Mouse (Mus musculus): Measurements from ENCODE around the gene Lrriq1. TPM values are rescaled to one million over a fixed set of nuclear protein-coding genes. Genes with fewer than 3 reads are reported as not detected.

Lrriq1 gene
- polyA plus RNA-seq, 1 experiment from 2014 or later, result 0.14 TPM

GRCm38 (mm10) chr10:103027226-103027930 is 208.7 kb downstream of the Lrriq1 start:
- Histone ChIP-seq H3K9ac (ENCODE audit: low read depth, low read length) (no peak overlapping the region), H3K9me3 (ENCODE audit: control insufficient read depth) (no peaks in the 10 kb centered on the region), H3K27me3 (replicated peaks; ENCODE audit: control insufficient read depth, insufficient read depth, low read length) (peaks cover 78% of the 10 kb centered on the region), H3K4me2 (replicated peaks; ENCODE audit: low read depth) (no peak overlapping the region), H3K27ac (ENCODE audit: low read depth, low read length) (no peak overlapping the region), H3K4me3 (ENCODE audit: low read depth, low read length) (peak overlapping the region; percentile 36; the same call in 1 of the 2 replicates), H3K36me3 (ENCODE audit: control insufficient read depth, insufficient read depth) (no peaks in the 10 kb centered on the region), H3K4me1 (replicated peaks; ENCODE audit: control insufficient read depth, insufficient read depth, low read length) (no peaks in the 10 kb centered on the region)
- no peak for TF ChIP-seq CTCF (IDR thresholded peaks at IDR 0.05; ENCODE audit: low read depth)
- ATAC-seq, result no peak
- WGBS, result 2% methylated on average over 20 of the region's 20 CpGs

GRCm38 (mm10) chr10:103026636-103027225 is 209.4 kb downstream of the Lrriq1 start:
- H3K9ac ChIP-seq (ENCODE audit: low read depth, low read length), result no peak overlapping the region
- 3% methylated on average over 17 of the region's 17 CpGs for WGBS
- no peak overlapping the region for H3K4me2 ChIP-seq (replicated peaks; ENCODE audit: low read depth)
- no peak overlapping the region for H3K4me3 ChIP-seq (ENCODE audit: low read depth, low read length)
- peaks cover 74% of the 10 kb centered on the region for H3K27me3 ChIP-seq (replicated peaks; ENCODE audit: control insufficient read depth, insufficient read depth, low read length)
- no peak overlapping the region for H3K27ac ChIP-seq (ENCODE audit: low read depth, low read length)
- no peak for ATAC-seq
- no peaks in the 10 kb centered on the region for H3K4me1 ChIP-seq (replicated peaks; ENCODE audit: control insufficient read depth, insufficient read depth, low read length)
- H3K9me3 ChIP-seq (ENCODE audit: control insufficient read depth), result no peaks in the 10 kb centered on the region
- H3K36me3 ChIP-seq (ENCODE audit: control insufficient read depth, insufficient read depth), result no peaks in the 10 kb centered on the region
- TF ChIP-seq CTCF (IDR thresholded peaks at IDR 0.05; ENCODE audit: low read depth), result no peak

GRCm38 (mm10) chr10:103002556-103002955 is 233.6 kb downstream of the Lrriq1 start:
- 63% methylated on average over 2 of the region's 2 CpGs for WGBS
- no peaks in the 10 kb centered on the region for H3K36me3 ChIP-seq (ENCODE audit: control insufficient read depth, insufficient read depth)
- H3K4me1 ChIP-seq (replicated peaks; ENCODE audit: control insufficient read depth, insufficient read depth, low read length), result no peaks in the 10 kb centered on the region
- no peak overlapping the region for H3K27ac ChIP-seq (ENCODE audit: low read depth, low read length)
- H3K9me3 ChIP-seq (ENCODE audit: control insufficient read depth), result no peaks in the 10 kb centered on the region
- H3K4me3 ChIP-seq (ENCODE audit: low read depth, low read length), result no peak overlapping the region
- no peak overlapping the region for H3K4me2 ChIP-seq (replicated peaks; ENCODE audit: low read depth)
- H3K27me3 ChIP-seq (replicated peaks; ENCODE audit: control insufficient read depth, insufficient read depth, low read length), result no peaks in the 10 kb centered on the region
- ATAC-seq, result no peak
- H3K9ac ChIP-seq (ENCODE audit: low read depth, low read length), result no peak overlapping the region
- TF ChIP-seq CTCF (IDR thresholded peaks at IDR 0.05; ENCODE audit: low read depth), result no peak

- WGBS, result 33% methylated on average over 8 of the region's 8 CpGs
- no peak overlapping the region for H3K4me3 ChIP-seq (ENCODE audit: low read depth, low read length)
- ATAC-seq, result no peak
- H3K9me3 ChIP-seq (ENCODE audit: control insufficient read depth), result no peaks in the 10 kb centered on the region
- H3K36me3 ChIP-seq (ENCODE audit: control insufficient read depth, insufficient read depth), result no peaks in the 10 kb centered on the region
- TF ChIP-seq CTCF (IDR thresholded peaks at IDR 0.05; ENCODE audit: low read depth), result no peak
- no peaks in the 10 kb centered on the region for H3K27me3 ChIP-seq (replicated peaks; ENCODE audit: control insufficient read depth, insufficient read depth, low read length)
- H3K9ac ChIP-seq (ENCODE audit: low read depth, low read length), result no peak overlapping the region
- H3K27ac ChIP-seq (ENCODE audit: low read depth, low read length), result no peak overlapping the region
- H3K4me2 ChIP-seq (replicated peaks; ENCODE audit: low read depth), result no peak overlapping the region
- H3K4me1 ChIP-seq (replicated peaks; ENCODE audit: control insufficient read depth, insufficient read depth, low read length), result no peaks in the 10 kb centered on the region
Measured at GRCm38 (mm10) chr10:103000902-103001301, 235.2 kb downstream of the Lrriq1 start.

GRCm38 (mm10) chr10:102999584-102999983 is 236.5 kb downstream of the Lrriq1 start:
- Histone ChIP-seq H3K4me1 (replicated peaks; ENCODE audit: control insufficient read depth, insufficient read depth, low read length) (no peaks in the 10 kb centered on the region), H3K27me3 (replicated peaks; ENCODE audit: control insufficient read depth, insufficient read depth, low read length) (no peaks in the 10 kb centered on the region), H3K27ac (ENCODE audit: low read depth, low read length) (no peak overlapping the region), H3K4me2 (replicated peaks; ENCODE audit: low read depth) (no peak overlapping the region), H3K9me3 (ENCODE audit: control insufficient read depth) (no peaks in the 10 kb centered on the region), H3K9ac (ENCODE audit: low read depth, low read length) (no peak overlapping the region), H3K4me3 (ENCODE audit: low read depth, low read length) (no peak overlapping the region), H3K36me3 (ENCODE audit: control insufficient read depth, insufficient read depth) (no peaks in the 10 kb centered on the region)
- no peak for ATAC-seq
- TF ChIP-seq CTCF (IDR thresholded peaks at IDR 0.05; ENCODE audit: low read depth), result 0 out of 2 replicates have a peak, but pooled peaks have one; percentile 15

Other genes starting within 250 kb of the Lrriq1 start
- not detected in 2 replicates for gene Alx1, start 206.1 kb downstream of the Lrriq1 start, polyA plus RNA-seq (2015; fragmentation: Nextera tagmentation; extraction: Ambion mirVana)
- gene Slc6a15, start 131.5 kb upstream of the Lrriq1 start, polyA plus RNA-seq (2015; fragmentation: Nextera tagmentation; extraction: Ambion mirVana), result 1.6 and 2.2 TPM in 2 replicates

All from intestine, postnatal 0 days (tissue).